Mouse (Mus musculus) brain, embryonic 18.5 days (tissue): ENCODE results near the gene Nmnat2.

ENCODE experiments used
- DNase-seq: peaks from one replicate; pipeline ENCODE4 v3.0.0-alpha.2; 2012; ENCODE audit warnings: low read depth, low spot score

Nmnat2 gene

GRCm38 (mm10) chr1:153093172-153093571 is 138.4 kb downstream of the Nmnat2 start:
- no peak for DNase-seq

- no peak for DNase-seq
Measured at GRCm38 (mm10) chr1:153093581-153093980, 138.8 kb downstream of the Nmnat2 start.

GRCm38 (mm10) chr1:153094226-153095076 is 139.7 kb downstream of the Nmnat2 start:
- DNase-seq, result no peak

GRCm38 (mm10) chr1:153095328-153095727 is 140.5 kb downstream of the Nmnat2 start:
- DNase-seq, result no peak

- DNase-seq, result no peak
Measured at GRCm38 (mm10) chr1:153095826-153096727, 141.3 kb downstream of the Nmnat2 start.

- no peak for DNase-seq
Measured at GRCm38 (mm10) chr1:153097017-153097675, 142.4 kb downstream of the Nmnat2 start.

GRCm38 (mm10) chr1:153098586-153098985 is 143.8 kb downstream of the Nmnat2 start:
- DNase-seq, result no peak

GRCm38 (mm10) chr1:153100912-153101311 is 146.1 kb downstream of the Nmnat2 start:
- no peak for DNase-seq

GRCm38 (mm10) chr1:153101327-153101880 is 146.6 kb downstream of the Nmnat2 start:
- DNase-seq, result no peak

- no peak for DNase-seq
Measured at GRCm38 (mm10) chr1:153102296-153103185, 147.7 kb downstream of the Nmnat2 start.

- DNase-seq, result no peak
Measured at GRCm38 (mm10) chr1:153103186-153103554, 148.4 kb downstream of the Nmnat2 start.

- no peak for DNase-seq
Measured at GRCm38 (mm10) chr1:153104804-153105203, 150.0 kb downstream of the Nmnat2 start.

- DNase-seq, result no peak
Measured at GRCm38 (mm10) chr1:153107866-153108265, 153.1 kb downstream of the Nmnat2 start.

GRCm38 (mm10) chr1:153109346-153109745 is 154.6 kb downstream of the Nmnat2 start:
- no peak for DNase-seq

GRCm38 (mm10) chr1:153109836-153110235 is 155.0 kb downstream of the Nmnat2 start:
- no peak for DNase-seq

GRCm38 (mm10) chr1:153111596-153111995 is 156.8 kb downstream of the Nmnat2 start:
- DNase-seq, result no peak

GRCm38 (mm10) chr1:153115315-153115714 is 160.5 kb downstream of the Nmnat2 start:
- no peak for DNase-seq

- DNase-seq, result no peak
Measured at GRCm38 (mm10) chr1:153120544-153120943, 165.8 kb downstream of the Nmnat2 start.

- DNase-seq, result no peak
Measured at GRCm38 (mm10) chr1:153121320-153121719, 166.5 kb downstream of the Nmnat2 start.

GRCm38 (mm10) chr1:153122764-153123163 is 168.0 kb downstream of the Nmnat2 start:
- DNase-seq, result no peak

- no peak for DNase-seq
Measured at GRCm38 (mm10) chr1:153124502-153124901, 169.7 kb downstream of the Nmnat2 start.
